ENCODE assay signal across 7 mouse cellular contexts in genomic region chr8:20524539-20524938, GRCm38 (mm10).
DNase-seq lines count a peak whose midpoint lies in the region; ATAC-seq and TF ChIP-seq lines count a peak whose summit lies in the region.
"Not testable (repeated sequence)": the region's sequence is repeated elsewhere in the genome, so short reads cannot be mapped to it uniquely, and the experiment has no call there.

No protein-coding gene starts in this region.

- not testable (repeated sequence) for H3K4me2 ChIP-seq in hindbrain, postnatal 0 days (ENCODE audit: low read depth, low read length)

- not testable (repeated sequence) for H3K4me1 ChIP-seq in hindbrain, postnatal 0 days (ENCODE audit: insufficient read depth, low read length)

- H3K4me3 ChIP-seq in hindbrain, postnatal 0 days (ENCODE audit: low read length) = not testable (repeated sequence)

- not testable (repeated sequence) for H3K36me3 ChIP-seq in hindbrain, postnatal 0 days (ENCODE audit: insufficient read depth, low read length)

- ATAC-seq in hindbrain, postnatal 0 days = not testable (repeated sequence)

- peak; percentile 5 for DNase-seq in MN1 (ENCODE audit: low spot score)
- peak; percentile 31 for DNase-seq in brain, adult 2 months (ENCODE audit: low read depth, low spot score)
- DNase-seq in cerebellum, adult 18-20 months = peak; percentile 12 to 32
- DNase-seq in cerebellum, adult 9-11 months = peak; percentile 57
- peak; percentile 0 for DNase-seq in hindbrain, postnatal 0 days (ENCODE audit: low spot score)
- peak; percentile 43 to 54 for DNase-seq in lung, adult 18-20 months
- DNase-seq in retina, postnatal 1 day = peak; percentile 0

- not testable (repeated sequence) for H3K27me3 ChIP-seq in hindbrain, postnatal 0 days (ENCODE audit: insufficient read depth, low read length)

- H3K27ac ChIP-seq in hindbrain, postnatal 0 days = not testable (repeated sequence)

- not testable (repeated sequence) for TF ChIP-seq CTCF in hindbrain, postnatal 0 days (IDR thresholded peaks at IDR 0.05; ENCODE audit: low read depth)

- not testable (repeated sequence) for H3K9ac ChIP-seq in hindbrain, postnatal 0 days (replicated peaks; ENCODE audit: low read length)

- not testable (repeated sequence) for H3K9me3 ChIP-seq in hindbrain, postnatal 0 days (ENCODE audit: low read length)

Comparison
In these comparisons a context has a peak if more than half of its experiments do, and no peak if none do; other contexts are left out.
1. DNase-seq: peak in every context shown above with its lines; median percentile 57 in cerebellum, adult 9-11 months; 48 in lung, adult 18-20 months; 31 in brain, adult 2 months; 22 in cerebellum, adult 18-20 months; 5 in MN1; 0 in hindbrain, postnatal 0 days; 0 in retina, postnatal 1 day.